Comparison of ENCODE assay signal across 18 mouse cellular contexts in the genomic region with DNA sequence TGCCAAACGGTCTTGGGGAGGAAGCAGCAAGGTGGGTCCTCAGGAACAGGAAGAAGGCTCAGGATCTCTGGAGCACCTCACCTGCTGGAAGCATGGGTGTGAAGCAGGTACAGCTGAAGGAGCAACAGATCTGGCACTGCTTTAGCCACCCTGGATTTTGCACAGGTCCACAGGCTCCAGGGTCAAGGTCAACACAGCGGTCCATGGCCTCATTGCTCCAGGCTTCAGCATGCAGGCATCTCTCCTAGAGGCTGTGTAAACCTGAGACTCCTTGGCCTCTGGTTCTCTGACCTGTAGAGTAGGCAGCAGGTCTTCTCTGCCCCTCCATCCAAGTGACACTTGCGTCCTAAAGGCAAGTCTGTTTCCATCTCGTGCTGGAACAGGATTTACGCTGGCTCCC.
A peak's percentile ranks its signal among the peaks of the same experiment; 100 is the strongest.
DNase-seq lines count a peak whose midpoint lies in the region; ATAC-seq and TF ChIP-seq lines count a peak whose summit lies in the region.
"Had no signal": no experiment of that assay in that cellular context is flagged by ENCODE, and none has a peak within 500 bp of the region (broad histone marks: within the 10 kb centered on the region; RNA-seq: fewer than 3 reads in every experiment).

No protein-coding gene starts in this region.

- H3K4me3 ChIP-seq in embryonic facial prominence, embryonic 15.5 days (replicated peaks), result no peak overlapping the region
- H3K4me3 ChIP-seq in embryonic facial prominence, embryonic 10.5 days, result no peak overlapping the region
- H3K4me3 ChIP-seq in layer of hippocampus, adult 2 months, result no peak overlapping the region
- no peak overlapping the region for H3K4me3 ChIP-seq in liver, adult 2 months (ENCODE audit: insufficient read depth, low read depth, low read length)
- H3K4me3 ChIP-seq in liver, postnatal 0 days (ENCODE audit: low read depth, low read length), result no peak overlapping the region
- H3K4me3 ChIP-seq: embryonic facial prominence, embryonic 13.5 days; forebrain, embryonic 13.5 days; forebrain, embryonic 15.5 days had no signal

- DNase-seq in embryonic facial prominence, embryonic 10.5 days (ENCODE audit: low spot score), result no peak
- no peak for DNase-seq in layer of hippocampus, adult 2 months (ENCODE audit: low spot score in 2 of 2)
- no peak for DNase-seq in layer of hippocampus, postnatal 10 days (ENCODE audit: low spot score in 2 of 2)
- DNase-seq in liver, adult 2 months (ENCODE audit: extremely low read depth, low read depth, low spot score), result peak; percentile 54
- DNase-seq in liver, postnatal 0 days, result no peak
- no peak for DNase-seq in cerebellum, postnatal 25 days
- DNase-seq: adrenal gland, postnatal 10 days; adrenal gland, postnatal 25 days; cerebellum, adult 11 months; cerebellum, adult 18-20 months; cerebellum, adult 8-10 months; cerebellum, adult 9-11 months; cerebellum, postnatal 14 days; forebrain, postnatal 0 days had no signal

- H3K27ac ChIP-seq in embryonic facial prominence, embryonic 15.5 days (replicated peaks), result 0 out of 2 replicates have a peak overlapping the region, but pooled peaks have one; percentile 9
- H3K27ac ChIP-seq in embryonic facial prominence, embryonic 10.5 days (replicated peaks), result no peak overlapping the region
- H3K27ac ChIP-seq in layer of hippocampus, adult 2 months, result peak overlapping the region; percentile 61; the same call in 1 of the 2 replicates
- H3K27ac ChIP-seq in liver, adult 2 months (replicated peaks; ENCODE audit: insufficient read depth, low read depth, low read length), result no peak overlapping the region
- H3K27ac ChIP-seq in liver, postnatal 0 days (ENCODE audit: low read depth), result no peak overlapping the region
- H3K27ac ChIP-seq: embryonic facial prominence, embryonic 13.5 days; forebrain, embryonic 13.5 days; forebrain, embryonic 15.5 days had no signal

- no peak overlapping the region for H3K9ac ChIP-seq in embryonic facial prominence, embryonic 15.5 days
- no peak overlapping the region for H3K9ac ChIP-seq in liver, adult 2 months (ENCODE audit: low read depth, low read length)
- no peak overlapping the region for H3K9ac ChIP-seq in liver, postnatal 0 days (replicated peaks)
- H3K9ac ChIP-seq: embryonic facial prominence, embryonic 13.5 days; forebrain, embryonic 13.5 days; forebrain, embryonic 15.5 days; forebrain, postnatal 0 days had no signal

- peaks cover 98% of the 10 kb centered on the region for H3K36me3 ChIP-seq in embryonic facial prominence, embryonic 15.5 days
- peaks cover 96% of the 10 kb centered on the region for H3K36me3 ChIP-seq in embryonic facial prominence, embryonic 10.5 days (replicated peaks)
- peaks cover 35% of the 10 kb centered on the region for H3K36me3 ChIP-seq in liver, adult 2 months (ENCODE audit: control insufficient read depth, insufficient read depth, low read length)
- peaks cover 54% of the 10 kb centered on the region for H3K36me3 ChIP-seq in liver, postnatal 0 days (replicated peaks; ENCODE audit: insufficient read depth, low read length)

- H3K9me3 ChIP-seq in embryonic facial prominence, embryonic 15.5 days (replicated peaks), result no peaks in the 10 kb centered on the region
- H3K9me3 ChIP-seq in embryonic facial prominence, embryonic 10.5 days, result no peaks in the 10 kb centered on the region
- no peaks in the 10 kb centered on the region for H3K9me3 ChIP-seq in liver, postnatal 0 days (ENCODE audit: low read length)
- H3K9me3 ChIP-seq: embryonic facial prominence, embryonic 13.5 days; forebrain, embryonic 13.5 days; forebrain, embryonic 15.5 days had no signal

- no peak for TF ChIP-seq POLR2A in liver, adult 2 months (IDR thresholded peaks at IDR 0.05; ENCODE audit: extremely low read depth, insufficient read depth, low read length)

- H3K4me2 ChIP-seq in embryonic facial prominence, embryonic 15.5 days (replicated peaks), result no peak overlapping the region
- no peak overlapping the region for H3K4me2 ChIP-seq in liver, postnatal 0 days (ENCODE audit: low read depth, low read length)
- H3K4me2 ChIP-seq: embryonic facial prominence, embryonic 13.5 days; forebrain, embryonic 13.5 days; forebrain, embryonic 15.5 days had no signal

- H3K79me2 ChIP-seq in liver, adult 2 months (ENCODE audit: control insufficient read depth, insufficient read depth, low read length), result 0 out of 2 replicates have a peak, but pooled peaks cover 3% of the 10 kb centered on the region

- H3K4me1 ChIP-seq in embryonic facial prominence, embryonic 15.5 days, result peaks cover 26% of the 10 kb centered on the region
- peaks cover 40% of the 10 kb centered on the region for H3K4me1 ChIP-seq in embryonic facial prominence, embryonic 10.5 days
- peaks cover 15% of the 10 kb centered on the region for H3K4me1 ChIP-seq in liver, adult 2 months (ENCODE audit: control insufficient read depth, insufficient read depth, low read length)
- peaks cover 9% of the 10 kb centered on the region for H3K4me1 ChIP-seq in liver, postnatal 0 days (ENCODE audit: insufficient read depth)

- no peaks in the 10 kb centered on the region for H3K27me3 ChIP-seq in embryonic facial prominence, embryonic 15.5 days
- H3K27me3 ChIP-seq in embryonic facial prominence, embryonic 10.5 days (replicated peaks; ENCODE audit: low read depth, poor library complexity, severe bottlenecking), result no peaks in the 10 kb centered on the region
- H3K27me3 ChIP-seq in liver, adult 2 months (ENCODE audit: control insufficient read depth, insufficient read depth, low read length), result no peaks in the 10 kb centered on the region
- no peaks in the 10 kb centered on the region for H3K27me3 ChIP-seq in liver, postnatal 0 days (ENCODE audit: insufficient read depth, low read length)
- H3K27me3 ChIP-seq: embryonic facial prominence, embryonic 13.5 days; forebrain, embryonic 13.5 days; forebrain, embryonic 15.5 days had no signal

- TF ChIP-seq EP300 in liver, postnatal 0 days (IDR thresholded peaks at IDR 0.05; ENCODE audit: low read depth), result no peak

- TF ChIP-seq CTCF in layer of hippocampus, adult 2 months (conservative IDR thresholded peaks at IDR 0.05), result no peak
- TF ChIP-seq CTCF in liver, adult 2 months (IDR thresholded peaks at IDR 0.05; ENCODE audit: low read depth, low read length), result no peak
- no peak for TF ChIP-seq CTCF in liver, postnatal 0 days (IDR thresholded peaks at IDR 0.05; ENCODE audit: low read depth)

- 84% methylated on average over 5 of the region's 5 CpGs for WGBS in embryonic facial prominence, embryonic 15.5 days
- 90% methylated on average over 5 of the region's 5 CpGs for WGBS in embryonic facial prominence, embryonic 10.5 days
- WGBS in liver, adult 2 months, result 70% methylated on average over 5 of the region's 5 CpGs
- WGBS in liver, postnatal 0 days (ENCODE audit: insufficient replicate concordance), result 87% methylated on average over 5 of the region's 5 CpGs

- no peak for ATAC-seq in embryonic facial prominence, embryonic 15.5 days (ENCODE audit: insufficient number of reproducible peaks, low FRiP score, low TSS enrichment, low read depth)
- no peak for ATAC-seq in liver, postnatal 0 days
- ATAC-seq: forebrain, embryonic 13.5 days; forebrain, embryonic 15.5 days; forebrain, postnatal 0 days had no signal

Comparison
In these comparisons a context has a peak if more than half of its experiments do, and no peak if none do; other contexts are left out.
1. H3K27ac ChIP-seq: peak in embryonic facial prominence, embryonic 15.5 days (single experiment) and layer of hippocampus, adult 2 months (single experiment); none in embryonic facial prominence, embryonic 10.5 days (single experiment), liver, adult 2 months (single experiment) and liver, postnatal 0 days (single experiment).